Mouse (Mus musculus) right cerebral cortex, adult 2 months (tissue): ENCODE measurements at regions not wholly inside any gene's neighbourhood (a gene's known extent, or its start where the extent isn't known, plus 50 kb on each side); places are given as distances from the start of the nearest gene placed in this dataset.

Source experiments
- DNase-seq, 2 experiments: peaks; one replicate each; pipeline ENCODE4 v3.0.0; 2021 to 2022; ENCODE audit warnings: low spot score in 2 of 2

GRCm38 (mm10) chr6:76425120-76425519 is 72.5 kb downstream of the Gm9008 start:
- DNase-seq: no peak

- DNase-seq: no peak
Observed at GRCm38 (mm10) chr6:76387462-76388049, 110.0 kb downstream of the Gm9008 start.

GRCm38 (mm10) chr6:76382323-76382722 is 115.3 kb downstream of the Gm9008 start:
- DNase-seq: peak in 1 of 2 experiments; percentile 13

- no peak for DNase-seq
Observed at GRCm38 (mm10) chr6:76378674-76379073, 118.9 kb downstream of the Gm9008 start.

- no peak for DNase-seq
Observed at GRCm38 (mm10) chr6:76352141-76352540, 145.4 kb downstream of the Gm9008 start.

GRCm38 (mm10) chr6:76348445-76348844 is 149.1 kb downstream of the Gm9008 start:
- DNase-seq: no peak

GRCm38 (mm10) chr6:76330176-76330575 is 167.4 kb downstream of the Gm9008 start:
- DNase-seq: no peak
